Mouse (Mus musculus) kidney, postnatal 0 days (tissue): Measurements from ENCODE around the gene Flt3. TPM values are rescaled to one million over a fixed set of nuclear protein-coding genes. Genes with fewer than 3 reads are reported as not detected.

ENCODE experiments used
- ATAC-seq: fragments of 200-750 bp; cut with Nextera tagmentation; replicated peaks from 2 replicates; pipeline ENCODE4 v1.8.0; 2017; ENCODE audit warnings: low read depth, moderate number of reproducible peaks, moderate TSS enrichment, moderate library complexity; ENCODE audit not compliant: low FRiP score
- DNase-seq: peaks from one replicate; pipeline ENCODE4 v3.0.0-alpha.2; 2016; ENCODE audit warnings: low spot score
- H3K27ac ChIP-seq: fragments of 300-500 bp; sonication (generic); 2 replicates; pipeline ENCODE4 v1.5.1; 2014; ENCODE audit warnings: mild to moderate bottlenecking
- H3K27me3 ChIP-seq: fragments of 300-500 bp; sonication (generic); 2 replicates; pipeline ENCODE4 v1.6.1; 2014; ENCODE audit warnings: low read length, mixed read lengths; ENCODE audit not compliant: insufficient read depth
- H3K36me3 ChIP-seq: fragments of 300-500 bp; sonication (generic); 2 replicates; pipeline ENCODE4 v1.6.1; 2014; ENCODE audit warnings: low read length, mixed read lengths; ENCODE audit not compliant: insufficient read depth
- H3K4me1 ChIP-seq: fragments of 300-500 bp; sonication (generic); replicated peaks from 2 replicates; pipeline ENCODE4 v1.6.1; 2014; ENCODE audit warnings: antibody characterized with exemption, low read length, mixed read lengths; ENCODE audit not compliant: insufficient read depth
- H3K4me2 ChIP-seq: fragments of 300-500 bp; sonication (generic); 2 replicates; pipeline ENCODE4 v1.6.1; 2014; ENCODE audit warnings: mild to moderate bottlenecking, low read length, moderate library complexity, mixed read lengths
- H3K4me3 ChIP-seq: fragments of 300-500 bp; sonication (generic); replicated peaks from 2 replicates; pipeline ENCODE4 v1.5.1; 2014; ENCODE audit warnings: low read depth, low read length
- H3K9ac ChIP-seq: fragments of 300-500 bp; sonication (generic); 2 replicates; pipeline ENCODE4 v1.6.1; 2014; ENCODE audit warnings: low read depth, low read length
- H3K9me3 ChIP-seq: fragments of 300-500 bp; sonication (generic); replicated peaks from 2 replicates; pipeline ENCODE4 v1.6.1; 2016; ENCODE audit warnings: low read length, inconsistent platforms, mixed read lengths
- CTCF ChIP-seq: IDR thresholded peaks from 2 replicates; pipeline ENCODE4 v1.5.1; 2016; ENCODE audit warnings: antibody characterized with exemption, low read depth, mild to moderate bottlenecking, moderate library complexity
- WGBS: fragments of 180-500 bp; shearing (Covaris S2); extraction: QIAGEN DNeasy Blood & Tissue Kit; methylation state at CpG from one replicate; pipeline ENCODE4 v1.1.7; 2014; 5-methylcytosine and 5-hydroxymethylcytosine counted together
- polyA plus RNA-seq: library from polyadenylated mRNA; unstranded; fragments of >200 nt; fragmentation: Nextera tagmentation; extraction: Ambion mirVana; gene quantifications from 2 replicates; pipeline ENCODE4 v1.2.1, GENCODE M21; 2015

Gene Flt3
- polyA plus RNA-seq, 1 experiment from 2014 or later = 0.08 TPM

DNA sequence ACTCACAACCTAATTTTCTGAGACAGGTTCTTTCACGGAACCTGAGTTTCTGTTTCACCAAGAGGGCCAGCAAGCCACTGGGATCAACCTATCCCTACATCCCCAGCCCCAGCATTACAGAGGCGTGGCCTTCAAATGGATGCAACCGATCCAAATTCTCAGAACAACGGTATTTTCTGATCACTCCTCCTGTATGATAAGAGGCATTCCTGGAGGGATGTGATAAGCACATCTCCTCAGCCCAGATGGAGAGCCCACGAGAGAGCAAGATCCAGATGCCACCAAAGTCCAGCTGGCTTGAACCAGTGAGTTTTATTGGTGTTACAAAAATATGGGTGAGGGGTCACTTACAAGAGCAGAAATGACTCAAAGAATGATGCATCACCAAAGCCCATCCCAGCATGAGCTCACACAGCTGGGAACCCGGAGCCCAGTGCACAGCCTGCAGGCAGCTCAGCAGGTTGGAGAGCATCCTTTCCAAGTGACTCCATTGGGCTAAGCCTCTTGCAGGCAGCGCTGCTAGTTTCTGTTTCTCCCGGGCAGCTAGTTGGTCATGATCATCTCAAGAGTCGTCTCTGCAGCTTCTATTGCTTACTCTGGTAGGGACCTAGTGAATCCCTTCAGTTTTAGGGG, 11.8 kb downstream of the Flt3 start:
- H3K27ac ChIP-seq = no peak overlapping the region
- H3K4me2 ChIP-seq = no peak overlapping the region
- ATAC-seq (no peak), DNase-seq (no peak)
- H3K9ac ChIP-seq = no peak overlapping the region
- H3K36me3 ChIP-seq = no peaks in the 10 kb centered on the region
- no peak for TF ChIP-seq CTCF
- H3K4me1 ChIP-seq = no peaks in the 10 kb centered on the region
- no peaks in the 10 kb centered on the region for H3K27me3 ChIP-seq
- no peaks in the 10 kb centered on the region for H3K9me3 ChIP-seq
- 75% methylated on average over 9 of the region's 9 CpGs for WGBS
- H3K4me3 ChIP-seq = no peak overlapping the region

DNA sequence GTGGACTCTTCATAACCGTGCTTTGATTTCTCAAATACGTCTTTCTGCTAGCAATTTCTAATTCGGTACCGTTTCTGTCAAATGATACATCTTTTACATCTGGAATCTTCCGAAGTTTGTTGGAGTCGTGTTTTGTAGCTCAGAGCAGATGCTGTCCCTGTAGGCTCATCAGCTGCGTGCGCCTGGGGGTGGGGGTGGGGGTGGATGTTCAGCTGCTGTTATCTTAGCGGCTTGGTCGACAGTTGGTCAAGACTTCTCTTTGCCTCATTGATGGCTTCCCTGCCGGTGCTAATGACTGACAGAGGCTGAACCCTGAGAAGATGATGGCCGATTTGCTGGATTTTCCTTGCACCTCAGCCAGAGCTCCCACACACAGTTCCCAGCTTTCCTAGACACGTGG, 13.4 kb downstream of the Flt3 start:
- H3K4me2 ChIP-seq = no peak overlapping the region
- H3K27me3 ChIP-seq = no peaks in the 10 kb centered on the region
- ATAC-seq (no peak), DNase-seq (no peak)
- H3K4me3 ChIP-seq = no peak overlapping the region
- no peak for TF ChIP-seq CTCF
- H3K9ac ChIP-seq = no peak overlapping the region
- H3K36me3 ChIP-seq = no peaks in the 10 kb centered on the region
- no peaks in the 10 kb centered on the region for H3K4me1 ChIP-seq
- WGBS = 74% methylated on average over 13 of the region's 13 CpGs
- no peak overlapping the region for H3K27ac ChIP-seq
- H3K9me3 ChIP-seq = no peaks in the 10 kb centered on the region

- Histone ChIP-seq H3K27ac (no peak overlapping the region), H3K9ac (no peak overlapping the region), H3K27me3 (no peaks in the 10 kb centered on the region), H3K36me3 (no peaks in the 10 kb centered on the region), H3K4me1 (no peaks in the 10 kb centered on the region), H3K9me3 (no peaks in the 10 kb centered on the region), H3K4me2 (no peak overlapping the region), H3K4me3 (no peak overlapping the region)
- TF ChIP-seq CTCF = no peak
- WGBS = 83% methylated on average over 10 of the region's 10 CpGs
- ATAC-seq (no peak), DNase-seq (no peak)
Observed at GRCm38 (mm10) chr5:147381396-147381795, 18.9 kb downstream of the Flt3 start.

DNA sequence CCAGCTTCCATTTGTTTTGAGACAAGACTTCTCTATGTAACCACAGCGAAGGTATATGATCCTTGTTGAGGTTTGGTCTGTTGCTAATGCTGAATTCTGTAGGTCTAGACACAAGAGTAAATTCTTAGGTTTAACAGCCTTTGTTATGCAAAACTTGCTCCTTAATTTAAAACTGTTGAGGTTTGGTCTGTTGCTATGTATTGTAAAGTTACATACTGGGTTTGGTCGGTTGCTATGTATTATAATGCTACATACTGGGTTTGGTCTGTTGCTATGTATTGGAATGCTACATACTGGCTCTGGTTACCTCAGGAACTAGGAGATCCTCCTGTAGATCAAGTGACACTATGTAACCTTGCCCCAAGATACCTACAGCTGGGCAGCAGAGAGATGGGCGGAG, 20.8 kb downstream of the Flt3 start:
- Histone ChIP-seq H3K9ac (no peak overlapping the region), H3K4me2 (no peak overlapping the region), H3K36me3 (no peaks in the 10 kb centered on the region), H3K9me3 (no peaks in the 10 kb centered on the region), H3K4me3 (no peak overlapping the region), H3K27me3 (no peaks in the 10 kb centered on the region), H3K4me1 (no peaks in the 10 kb centered on the region), H3K27ac (no peak overlapping the region)
- ATAC-seq (no peak), DNase-seq (no peak)
- WGBS = 84% methylated on average over 3 of the region's 3 CpGs
- no peak for TF ChIP-seq CTCF

- no peak for TF ChIP-seq CTCF
- DNase-seq (no peak), ATAC-seq (no peak)
- Histone ChIP-seq H3K9ac (no peak overlapping the region), H3K4me2 (no peak overlapping the region), H3K9me3 (no peaks in the 10 kb centered on the region), H3K4me1 (no peaks in the 10 kb centered on the region), H3K27me3 (no peaks in the 10 kb centered on the region), H3K4me3 (no peak overlapping the region), H3K27ac (no peak overlapping the region), H3K36me3 (no peaks in the 10 kb centered on the region)
- WGBS = 90% methylated on average over 8 of the region's 8 CpGs
Observed at GRCm38 (mm10) chr5:147370276-147370675, 30.0 kb downstream of the Flt3 start.

- Histone ChIP-seq H3K27me3 (no peaks in the 10 kb centered on the region), H3K27ac (no peak overlapping the region), H3K36me3 (no peaks in the 10 kb centered on the region), H3K9me3 (no peaks in the 10 kb centered on the region), H3K9ac (no peak overlapping the region), H3K4me2 (no peak overlapping the region), H3K4me1 (no peaks in the 10 kb centered on the region), H3K4me3 (no peak overlapping the region)
- ATAC-seq (no peak), DNase-seq (no peak)
- 98% methylated on average over 6 of the region's 6 CpGs for WGBS
- TF ChIP-seq CTCF = no peak
Observed at GRCm38 (mm10) chr5:147368221-147368620, 32.1 kb downstream of the Flt3 start.
